ENCODE assay signal across 8 mouse cellular contexts in the genomic region with DNA sequence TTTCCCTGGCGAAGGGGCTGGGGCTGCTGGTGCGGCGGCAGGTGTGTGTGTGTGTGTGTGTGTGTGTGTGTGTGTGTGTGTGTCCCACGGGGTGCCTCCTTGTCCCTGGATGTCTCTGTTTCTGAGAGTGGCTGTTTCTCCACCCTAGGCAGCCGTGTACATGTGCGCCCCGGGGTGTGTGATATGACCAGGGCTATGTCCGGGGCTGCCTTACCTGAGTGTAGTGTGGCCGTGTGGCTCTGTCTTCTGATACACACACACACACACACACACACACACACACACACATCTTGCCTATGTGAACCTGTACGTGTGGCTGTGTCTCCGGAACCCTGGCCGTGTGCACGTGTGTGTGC. TPM values are rescaled to one million over a fixed set of nuclear protein-coding genes. Genes with fewer than 3 reads are reported as not detected.
DNase-seq lines count a peak whose midpoint lies in the region; ATAC-seq and TF ChIP-seq lines count a peak whose summit lies in the region.

No protein-coding gene starts in this region.

- H3K9ac ChIP-seq in heart, embryonic 13.5 days: peak overlapping the region; percentile 98
- H3K9ac ChIP-seq in ES-Bruce4 (ENCODE audit: low read depth, poor library complexity, severe bottlenecking): peak overlapping the region; percentile 89
- H3K9ac ChIP-seq in midbrain, embryonic 13.5 days (replicated peaks): peak overlapping the region; percentile 97

- peaks cover 7% of the 10 kb centered on the region for H3K27me3 ChIP-seq in heart, embryonic 13.5 days (replicated peaks)
- no peaks in the 10 kb centered on the region for H3K27me3 ChIP-seq in ES-Bruce4 (ENCODE audit: control insufficient read depth, insufficient read depth, low read length, poor library complexity, severe bottlenecking)
- H3K27me3 ChIP-seq in forebrain, embryonic 10.5 days (ENCODE audit: poor library complexity, severe bottlenecking): no peaks in the 10 kb centered on the region; the same call in 1 of the 2 replicates
- H3K27me3 ChIP-seq in limb, embryonic 10.5 days (ENCODE audit: low read depth, poor library complexity, severe bottlenecking): no peaks in the 10 kb centered on the region
- H3K27me3 ChIP-seq in midbrain, embryonic 13.5 days: no peaks in the 10 kb centered on the region

- peaks cover 63% of the 10 kb centered on the region for H3K4me1 ChIP-seq in heart, embryonic 13.5 days
- H3K4me1 ChIP-seq in ES-Bruce4 (ENCODE audit: control insufficient read depth, insufficient read depth, low read length): peaks cover 6% of the 10 kb centered on the region
- peaks cover 57% of the 10 kb centered on the region for H3K4me1 ChIP-seq in forebrain, embryonic 10.5 days
- H3K4me1 ChIP-seq in limb, embryonic 10.5 days: peaks cover 50% of the 10 kb centered on the region
- peaks cover 48% of the 10 kb centered on the region for H3K4me1 ChIP-seq in midbrain, embryonic 13.5 days (replicated peaks)

- peak overlapping the region; percentile 94 for H3K4me2 ChIP-seq in heart, embryonic 13.5 days
- peak overlapping the region; percentile 86 for H3K4me2 ChIP-seq in midbrain, embryonic 13.5 days (replicated peaks)

- no peak for TF ChIP-seq CTCF in ES-Bruce4 (IDR thresholded peaks at IDR 0.05; ENCODE audit: low read depth, low read length)

- H3K9me3 ChIP-seq in heart, embryonic 13.5 days: no peaks in the 10 kb centered on the region
- H3K9me3 ChIP-seq in ES-Bruce4 (replicated peaks; ENCODE audit: control insufficient read depth, insufficient read depth, low read length, poor library complexity, severe bottlenecking): no peaks in the 10 kb centered on the region
- no peaks in the 10 kb centered on the region for H3K9me3 ChIP-seq in forebrain, embryonic 10.5 days
- H3K9me3 ChIP-seq in limb, embryonic 10.5 days (replicated peaks): no peaks in the 10 kb centered on the region
- H3K9me3 ChIP-seq in midbrain, embryonic 13.5 days: no peaks in the 10 kb centered on the region

- TF ChIP-seq EP300 in ES-Bruce4 (IDR thresholded peaks at IDR 0.05; ENCODE audit: insufficient read depth, low read depth, low read length): no peak

- no peaks in the 10 kb centered on the region for H3K36me3 ChIP-seq in heart, embryonic 13.5 days
- no peaks in the 10 kb centered on the region for H3K36me3 ChIP-seq in ES-Bruce4 (ENCODE audit: control insufficient read depth, insufficient read depth, low read length, poor library complexity, severe bottlenecking)
- H3K36me3 ChIP-seq in forebrain, embryonic 10.5 days (replicated peaks): no peaks in the 10 kb centered on the region
- H3K36me3 ChIP-seq in limb, embryonic 10.5 days: no peaks in the 10 kb centered on the region
- H3K36me3 ChIP-seq in midbrain, embryonic 13.5 days: no peaks in the 10 kb centered on the region

- peak overlapping the region; percentile 91 for H3K4me3 ChIP-seq in heart, embryonic 13.5 days
- H3K4me3 ChIP-seq in ES-Bruce4 (ENCODE audit: low read depth, low read length): peak overlapping the region; percentile 92
- H3K4me3 ChIP-seq in forebrain, embryonic 10.5 days: peak overlapping the region; percentile 75
- H3K4me3 ChIP-seq in limb, embryonic 10.5 days: peak overlapping the region; percentile 82
- H3K4me3 ChIP-seq in midbrain, embryonic 13.5 days (replicated peaks): peak overlapping the region; percentile 86

- ATAC-seq in heart, embryonic 13.5 days (ENCODE audit: extremely low read depth, insufficient number of reproducible peaks, low FRiP score, low TSS enrichment): peak; percentile 19; the same call in 1 of the 2 replicates
- peak; percentile 53 for ATAC-seq in midbrain, embryonic 13.5 days

- DNase-seq in heart, postnatal 36 days: no peak
- peak; percentile 23 for DNase-seq in forebrain, embryonic 10.5 days (ENCODE audit: extremely low spot score, low spot score)
- DNase-seq in limb, embryonic 10.5 days (ENCODE audit: low spot score): no peak
- DNase-seq in gastrocnemius, postnatal 4 days (ENCODE audit: low spot score in 2 of 2): no peak
- DNase-seq in ovary, adult 18-20 months (ENCODE audit: low spot score): no peak

- peak overlapping the region; percentile 94 for H3K27ac ChIP-seq in heart, embryonic 13.5 days (replicated peaks)
- peak overlapping the region; percentile 46 for H3K27ac ChIP-seq in ES-Bruce4 (ENCODE audit: insufficient read depth, low read length)
- peak overlapping the region; percentile 96 for H3K27ac ChIP-seq in forebrain, embryonic 10.5 days
- peak overlapping the region; percentile 94 for H3K27ac ChIP-seq in limb, embryonic 10.5 days
- peak overlapping the region; percentile 96 for H3K27ac ChIP-seq in midbrain, embryonic 13.5 days

- TF ChIP-seq POLR2A in ES-Bruce4 (IDR thresholded peaks at IDR 0.05; ENCODE audit: insufficient read depth, low read length): no peak

- intact Hi-C loops in heart, postnatal 36 days (cut with DNase I): loop anchor here (2.0 to 5.0 kb wide), 3 partner anchors 46 to 157 kb away; no protein-coding TSS in a partner anchor

- WGBS in heart, embryonic 13.5 days: 5% methylated on average over 12 of the region's 13 CpGs
- WGBS in forebrain, embryonic 10.5 days: 7% methylated on average over 13 of the region's 13 CpGs
- 7% methylated on average over 13 of the region's 13 CpGs for WGBS in limb, embryonic 10.5 days
- WGBS in midbrain, embryonic 13.5 days: 4% methylated on average over 9 of the region's 13 CpGs

RNA-seq across cellular contexts. Expression of gene Slc6a6, which starts 0.6 kb away (rescaled TPM):
- polyA plus RNA-seq in heart, embryonic 13.5 days (2015; fragmentation: Nextera tagmentation; extraction: Ambion mirVana): 59.4 and 60.0 TPM in 2 replicates
- total RNA-seq in heart, postnatal 36 days (2021): 100 to 1,000 TPM; 101 to 102 TPM
- polyA plus RNA-seq in ES-Bruce4 (2011; ENCODE audit: insufficient read depth, insufficient read length, low read depth, missing spikeins): 109 and 114 TPM in 2 replicates
- 42.4 and 47.0 TPM in 2 replicates for polyA plus RNA-seq in forebrain, embryonic 10.5 days (2016; fragmentation: Nextera tagmentation; extraction: Ambion mirVana)
- polyA plus RNA-seq in limb, embryonic 10.5 days (2016; fragmentation: Nextera tagmentation; extraction: Ambion mirVana): 45.0 and 49.7 TPM in 2 replicates
- polyA plus RNA-seq in midbrain, embryonic 13.5 days (2015; fragmentation: Nextera tagmentation; extraction: Ambion mirVana): 84.4 and 89.8 TPM in 2 replicates
- 10 to 100 TPM; 53.5 to 56.9 TPM for total RNA-seq in gastrocnemius, postnatal 4 days (2021)

Comparison
In these comparisons a context has a peak if more than half of its experiments do, and no peak if none do; other contexts are left out.
1. H3K27ac ChIP-seq: peak in every context shown above with its lines; median percentile 96 in forebrain, embryonic 10.5 days; 96 in midbrain, embryonic 13.5 days; 94 in heart, embryonic 13.5 days; 94 in limb, embryonic 10.5 days; 46 in ES-Bruce4.